Mouse (Mus musculus): ENCODE results near the gene Mettl3.

Mettl3 gene

GRCm38 (mm10) chr14:52284191-52284590 lies 20.7 kb downstream of the Mettl3 start:
- DNase-seq (ENCODE audit: low spot score), result no peak

GRCm38 (mm10) chr14:52283629-52284028 lies 21.3 kb downstream of the Mettl3 start:
- no peak for DNase-seq (ENCODE audit: low spot score)

- no peak for DNase-seq (ENCODE audit: low spot score)
Observed at GRCm38 (mm10) chr14:52279747-52280120, 25.2 kb downstream of the Mettl3 start.

GRCm38 (mm10) chr14:52278932-52279746 lies 25.8 kb downstream of the Mettl3 start, which contains the start of the genes Tox4 and Rab2b:
Tox4 (plus strand) TSS chr14:52279146.
Rab2b (minus strand) TSS chr14:52279545.
- peak; percentile 97 for DNase-seq (ENCODE audit: low spot score)

- no peak for DNase-seq (ENCODE audit: low spot score)
Observed at GRCm38 (mm10) chr14:52277210-52277609, 27.7 kb downstream of the Mettl3 start.

- DNase-seq (ENCODE audit: low spot score), result no peak
Observed at GRCm38 (mm10) chr14:52272781-52273180, 32.1 kb downstream of the Mettl3 start.

- peak; percentile 99 for DNase-seq (ENCODE audit: low spot score)
Observed at GRCm38 (mm10) chr14:52257484-52258213, 47.3 kb downstream of the Mettl3 start, which contains the start of gene Chd8. Chd8 (minus strand) TSS chr14:52257780.

- no peak for DNase-seq (ENCODE audit: low spot score)
Observed at GRCm38 (mm10) chr14:52256311-52257175, 48.4 kb downstream of the Mettl3 start.

- no peak for DNase-seq (ENCODE audit: low spot score)
Observed at GRCm38 (mm10) chr14:52246129-52246528, 58.8 kb downstream of the Mettl3 start.
